Mouse (Mus musculus): ENCODE measurements at regions not wholly inside any gene's neighbourhood (a gene's known extent, or its start where the extent isn't known, plus 50 kb on each side); places are given as distances from the start of the nearest gene placed in this dataset.

DNA sequence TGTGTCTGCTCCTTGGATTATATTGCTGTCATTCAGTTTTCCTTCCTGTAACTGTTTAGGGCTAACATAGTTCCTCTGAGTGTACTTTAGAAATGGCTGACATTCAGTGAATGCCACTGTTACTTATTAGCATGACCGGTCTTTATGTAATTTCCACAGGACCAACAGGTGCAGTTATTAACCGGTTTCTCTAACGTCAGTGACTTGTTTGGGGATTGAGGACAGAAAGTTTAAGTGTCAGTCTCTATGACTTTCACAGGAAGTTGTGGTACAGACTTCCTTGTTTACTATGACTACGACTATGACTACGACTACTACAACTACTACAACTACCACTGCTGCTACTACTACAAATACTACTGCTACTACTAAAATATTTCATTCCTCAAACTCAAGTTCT is 170.4 kb upstream of the Ptger4 start:
- Histone ChIP-seq H3K36me3 (replicated peaks; ENCODE audit: low read length) (no peaks in the 10 kb centered on the region), H3K4me1 (peaks cover 4% of the 10 kb centered on the region; the same call in 1 of the 2 replicates), H3K27me3 (replicated peaks) (no peaks in the 10 kb centered on the region), H3K9me3 (no peaks in the 10 kb centered on the region), H3K4me3 (replicated peaks) (no peak overlapping the region)
- no peak for TF ChIP-seq FLI1 (IDR thresholded peaks at IDR 0.05; ENCODE audit: low read length)
- no peak for TF ChIP-seq GATA1 (IDR thresholded peaks at IDR 0.05; ENCODE audit: borderline replicate concordance, low read length)

GRCm38 (mm10) chr15:5416031-5416430 is 172.0 kb upstream of the Ptger4 start:
- H3K27me3 ChIP-seq (replicated peaks) = no peaks in the 10 kb centered on the region
- H3K4me1 ChIP-seq = peaks cover 4% of the 10 kb centered on the region; the same call in 1 of the 2 replicates
- no peak for TF ChIP-seq FLI1 (IDR thresholded peaks at IDR 0.05; ENCODE audit: low read length)
- no peak for TF ChIP-seq GATA1 (IDR thresholded peaks at IDR 0.05; ENCODE audit: borderline replicate concordance, low read length)
- H3K36me3 ChIP-seq (replicated peaks; ENCODE audit: low read length) = no peaks in the 10 kb centered on the region
- no peaks in the 10 kb centered on the region for H3K9me3 ChIP-seq
- no peak overlapping the region for H3K4me3 ChIP-seq (replicated peaks)

DNA sequence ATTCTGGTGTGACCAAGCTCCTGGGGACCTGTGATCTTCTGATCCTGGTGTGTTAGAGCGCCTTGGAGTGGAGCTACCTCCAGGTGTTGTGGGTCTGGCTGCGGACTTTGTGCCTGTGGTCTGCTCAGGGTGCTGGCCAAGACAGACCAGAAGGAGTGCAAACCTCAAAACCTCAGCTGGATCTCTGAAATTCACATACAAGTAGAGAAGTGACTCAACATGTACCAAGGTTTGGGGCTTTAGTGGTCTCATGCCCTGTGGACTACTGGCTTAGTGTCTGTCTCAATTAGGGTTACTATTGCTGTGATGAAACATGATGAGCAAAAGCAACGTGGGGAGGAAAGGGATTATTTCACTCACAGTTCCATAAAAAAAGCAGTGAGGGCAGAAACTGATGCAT is 182.7 kb upstream of the Ptger4 start:
- Histone ChIP-seq H3K4me1 (no peaks in the 10 kb centered on the region), H3K9me3 (no peaks in the 10 kb centered on the region), H3K4me3 (replicated peaks) (no peak overlapping the region), H3K36me3 (replicated peaks; ENCODE audit: low read length) (no peaks in the 10 kb centered on the region), H3K27me3 (replicated peaks) (no peaks in the 10 kb centered on the region)
- TF ChIP-seq GATA1 (IDR thresholded peaks at IDR 0.05; ENCODE audit: borderline replicate concordance, low read length) (no peak), FLI1 (IDR thresholded peaks at IDR 0.05; ENCODE audit: low read length) (no peak)

DNA sequence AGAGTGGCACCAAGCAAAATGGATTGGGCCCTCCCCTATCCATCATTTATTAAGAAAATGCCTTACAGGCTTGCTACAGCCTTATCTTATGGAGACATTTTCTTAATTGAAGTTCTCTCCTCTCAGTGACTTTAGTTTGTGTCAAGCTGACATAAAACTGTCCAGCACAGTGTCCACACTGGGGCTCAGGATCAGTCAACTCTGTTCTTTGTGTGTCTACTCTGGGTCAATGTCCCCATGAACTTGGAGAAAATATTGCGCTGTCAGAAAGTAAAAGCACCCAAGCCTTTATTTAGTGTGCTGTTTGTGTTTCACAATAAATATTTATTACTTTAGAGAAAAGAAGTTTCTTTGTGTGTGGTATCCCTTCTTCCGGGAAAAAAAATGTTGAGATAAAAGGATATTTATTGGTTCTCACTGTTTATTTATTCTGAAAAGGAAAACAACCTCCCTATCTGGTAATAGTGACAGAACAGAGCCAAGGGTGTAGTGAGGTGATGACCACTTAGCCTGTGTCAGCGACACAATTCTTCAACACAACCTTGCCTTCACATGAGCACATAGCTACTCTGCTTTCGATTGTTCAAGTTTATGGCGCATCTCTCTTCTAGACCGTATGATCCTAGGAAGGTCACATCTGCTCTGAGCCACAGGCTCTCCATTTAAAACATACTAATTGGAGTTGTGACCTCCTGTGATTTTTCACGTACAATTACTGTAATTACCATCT is 183.5 kb upstream of the Ptger4 start:
- no peaks in the 10 kb centered on the region for H3K36me3 ChIP-seq (replicated peaks; ENCODE audit: low read length)
- no peaks in the 10 kb centered on the region for H3K9me3 ChIP-seq
- no peaks in the 10 kb centered on the region for H3K27me3 ChIP-seq (replicated peaks)
- no peak overlapping the region for H3K4me3 ChIP-seq (replicated peaks)
- H3K4me1 ChIP-seq = no peaks in the 10 kb centered on the region
- TF ChIP-seq FLI1 (IDR thresholded peaks at IDR 0.05; ENCODE audit: low read length) (no peak), GATA1 (IDR thresholded peaks at IDR 0.05; ENCODE audit: borderline replicate concordance, low read length) (no peak)

DNA sequence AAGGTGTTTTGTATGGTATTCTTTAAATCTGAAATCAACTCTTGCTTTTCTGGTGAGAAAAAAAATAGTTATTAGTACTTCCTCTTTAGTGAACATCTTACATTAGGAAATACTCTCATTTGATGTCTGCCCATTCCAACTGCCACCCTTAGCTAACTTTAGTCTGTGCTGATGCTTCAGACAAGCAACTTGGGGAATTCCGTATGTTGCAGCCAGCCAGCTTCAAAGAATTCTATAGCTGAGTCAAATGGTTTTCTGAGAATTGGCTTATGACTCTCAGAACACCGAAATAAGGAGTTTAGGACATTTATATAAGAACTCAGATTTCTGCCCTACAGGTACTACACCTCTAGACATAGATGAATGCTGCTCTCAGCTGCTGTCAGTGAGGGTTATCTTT is 188.0 kb upstream of the Ptger4 start:
- no peaks in the 10 kb centered on the region for H3K36me3 ChIP-seq (replicated peaks; ENCODE audit: low read length)

GRCm38 (mm10) chr15:5437020-5437419 is 193.0 kb upstream of the Ptger4 start:
- Histone ChIP-seq H3K4me3 (replicated peaks) (no peak overlapping the region), H3K4me1 (no peaks in the 10 kb centered on the region), H3K9me3 (no peaks in the 10 kb centered on the region), H3K36me3 (replicated peaks; ENCODE audit: low read length) (no peaks in the 10 kb centered on the region), H3K27me3 (replicated peaks) (no peaks in the 10 kb centered on the region)
- TF ChIP-seq GATA1 (IDR thresholded peaks at IDR 0.05; ENCODE audit: borderline replicate concordance, low read length) (no peak), FLI1 (IDR thresholded peaks at IDR 0.05; ENCODE audit: low read length) (no peak)

More for the DNA sequence above, 188.0 kb upstream of the Ptger4 start:
- TF ChIP-seq GATA1 (IDR thresholded peaks at IDR 0.05; ENCODE audit: borderline replicate concordance, low read length) (no peak), FLI1 (IDR thresholded peaks at IDR 0.05; ENCODE audit: low read length) (no peak)
- no peak overlapping the region for H3K4me3 ChIP-seq (replicated peaks)
- H3K27me3 ChIP-seq (replicated peaks) = no peaks in the 10 kb centered on the region
- H3K4me1 ChIP-seq = no peaks in the 10 kb centered on the region
- H3K9me3 ChIP-seq = no peaks in the 10 kb centered on the region

DNA sequence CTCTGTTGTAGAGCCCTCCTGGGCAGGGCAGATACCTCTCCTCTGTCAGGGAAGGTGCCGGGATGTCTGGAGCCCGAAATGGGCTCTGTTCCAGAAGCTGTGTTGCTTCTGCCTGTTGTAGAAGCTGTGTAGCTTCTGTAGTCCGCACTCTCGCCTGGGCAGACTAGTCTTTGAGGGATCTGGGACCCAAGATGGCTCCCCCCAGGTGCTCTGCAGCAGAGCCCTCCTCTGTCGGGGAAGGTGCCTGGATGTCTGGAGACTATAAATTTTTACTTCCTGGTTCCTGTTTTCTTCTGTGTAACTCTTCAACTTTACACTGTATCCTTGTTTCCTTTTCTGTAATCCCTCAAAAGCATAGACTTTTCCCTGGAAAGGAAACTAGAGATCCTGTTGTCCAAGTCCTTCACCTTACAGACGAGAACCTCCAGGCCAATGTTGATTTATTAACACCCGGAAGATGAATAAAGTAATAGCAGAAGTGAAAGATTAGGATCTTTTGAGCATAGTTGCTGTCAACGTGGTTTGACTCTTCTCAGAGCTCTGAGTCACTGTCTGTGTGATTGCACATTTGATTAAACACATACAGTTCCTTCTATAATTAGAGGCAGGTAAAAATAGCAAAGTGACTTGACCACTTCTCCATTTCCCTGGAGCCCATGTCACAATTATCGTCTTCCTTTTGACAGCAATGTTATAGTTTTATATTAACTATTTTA is 202.2 kb upstream of the Ptger4 start:
- no peaks in the 10 kb centered on the region for H3K9me3 ChIP-seq
- H3K4me1 ChIP-seq = peaks cover 7% of the 10 kb centered on the region
- TF ChIP-seq GATA1 (IDR thresholded peaks at IDR 0.05; ENCODE audit: borderline replicate concordance, low read length) = no peak
- TF ChIP-seq FLI1 (IDR thresholded peaks at IDR 0.05; ENCODE audit: low read length) = no peak
- no peaks in the 10 kb centered on the region for H3K36me3 ChIP-seq (replicated peaks; ENCODE audit: low read length)
- no peaks in the 10 kb centered on the region for H3K27me3 ChIP-seq (replicated peaks)
- H3K4me3 ChIP-seq (replicated peaks) = no peak overlapping the region

DNA sequence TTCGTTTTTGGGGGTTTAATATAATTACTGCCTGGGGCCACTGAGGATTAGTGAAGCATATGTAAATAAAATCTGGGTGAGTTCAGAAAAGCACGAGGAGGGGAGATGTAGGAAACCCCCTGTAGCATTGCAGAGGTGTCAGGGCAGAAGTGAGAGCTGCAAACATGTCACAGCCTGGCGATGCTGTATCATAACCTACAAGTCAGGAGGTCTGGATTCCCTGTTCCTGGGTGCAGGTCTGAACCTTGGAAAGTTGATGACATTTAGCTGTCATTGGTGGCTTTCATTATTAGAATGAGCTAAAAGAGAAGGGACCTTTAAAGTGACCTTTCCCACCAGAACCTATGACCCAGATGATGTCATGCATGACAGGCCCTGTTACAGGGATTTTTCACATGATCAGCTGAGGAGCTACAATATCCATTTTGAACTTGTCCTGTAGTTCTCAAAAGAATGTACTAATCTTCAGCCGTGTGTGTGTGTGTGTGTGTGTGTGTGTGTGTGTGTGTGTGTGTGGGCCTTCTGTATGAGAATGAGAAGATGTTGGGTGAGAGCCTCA is 202.8 kb upstream of the Ptger4 start:
- H3K27me3 ChIP-seq (replicated peaks) = no peaks in the 10 kb centered on the region
- TF ChIP-seq FLI1 (IDR thresholded peaks at IDR 0.05; ENCODE audit: low read length) (no peak), GATA1 (IDR thresholded peaks at IDR 0.05; ENCODE audit: borderline replicate concordance, low read length) (no peak)
- H3K4me3 ChIP-seq (replicated peaks) = peak overlapping the region; percentile 53
- H3K4me1 ChIP-seq = peaks cover 7% of the 10 kb centered on the region
- no peaks in the 10 kb centered on the region for H3K36me3 ChIP-seq (replicated peaks; ENCODE audit: low read length)
- no peaks in the 10 kb centered on the region for H3K9me3 ChIP-seq

DNA sequence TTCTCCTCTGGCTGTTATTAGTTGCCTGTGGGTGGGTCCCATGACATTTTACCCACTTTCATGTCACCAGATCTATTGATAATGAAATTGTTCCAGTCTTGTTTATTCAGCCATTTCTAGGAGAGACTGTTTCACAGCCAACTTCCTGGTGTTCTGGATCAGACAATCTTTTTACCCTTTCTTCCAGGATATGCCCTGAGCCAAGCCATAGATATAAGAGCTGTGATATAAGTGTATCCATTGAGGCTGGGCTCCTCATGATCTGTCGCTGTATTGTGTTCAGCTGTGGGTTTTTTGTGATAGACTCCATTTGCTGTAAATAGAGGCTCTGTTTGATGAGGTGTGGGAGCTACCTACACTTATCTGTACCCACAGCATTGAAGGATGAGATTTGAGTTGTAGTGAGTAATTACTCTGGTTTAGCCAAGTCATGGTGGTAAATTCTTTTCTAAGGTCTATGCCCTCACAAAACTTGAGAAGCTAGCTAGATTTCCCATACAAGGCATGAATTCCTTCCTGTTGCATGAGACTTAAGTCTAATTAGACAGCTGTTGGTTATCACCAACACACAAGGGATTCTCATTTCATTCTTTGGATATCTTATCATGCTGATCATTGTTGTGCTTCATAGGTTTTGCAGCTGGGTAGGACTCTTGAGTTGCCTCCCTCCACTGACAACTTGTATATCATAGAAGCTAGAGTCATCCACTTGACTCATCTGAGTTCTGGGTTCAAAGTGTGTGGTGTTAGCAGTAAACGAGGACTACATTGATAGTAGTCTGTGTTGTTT is 203.9 kb upstream of the Ptger4 start:
- H3K36me3 ChIP-seq (replicated peaks; ENCODE audit: low read length) = no peaks in the 10 kb centered on the region
- TF ChIP-seq FLI1 (IDR thresholded peaks at IDR 0.05; ENCODE audit: low read length) (no peak), GATA1 (IDR thresholded peaks at IDR 0.05; ENCODE audit: borderline replicate concordance, low read length) (no peak)
- H3K4me1 ChIP-seq = peaks cover 7% of the 10 kb centered on the region
- no peaks in the 10 kb centered on the region for H3K9me3 ChIP-seq
- H3K4me3 ChIP-seq (replicated peaks) = no peak overlapping the region
- no peaks in the 10 kb centered on the region for H3K27me3 ChIP-seq (replicated peaks)

Measured in megakaryocyte, embryonic 14.5 days (primary cell).